Mouse (Mus musculus) bone marrow, adult 2 months (tissue): Measurements from ENCODE around the gene Enpp7. TPM values are rescaled to one million over a fixed set of nuclear protein-coding genes. Genes with fewer than 3 reads are reported as not detected.

Experiments
- H3K27ac ChIP-seq: fragments of 200-500 bp; 2 replicates; pipeline ENCODE4 v1.5.1; 2012; ENCODE audit warnings: low read depth, mild to moderate bottlenecking, control low read depth, inconsistent platforms, low read length; ENCODE audit not compliant: control insufficient read depth, poor library complexity, insufficient read depth
- H3K4me1 ChIP-seq: fragments of 200-500 bp; 2 replicates; pipeline ENCODE4 v1.6.1; 2011; ENCODE audit warnings: low read length; ENCODE audit not compliant: control insufficient read depth, insufficient read depth
- H3K4me3 ChIP-seq: fragments of 200-500 bp; replicated peaks from 2 replicates; pipeline ENCODE3; 2011; ENCODE audit warnings: mild to moderate bottlenecking, low read depth, low read length, control low read depth; ENCODE audit not compliant: control insufficient read depth
- CTCF ChIP-seq: fragments of 200-500 bp; IDR thresholded peaks from 2 replicates; pipeline ENCODE4 v1.5.1; 2011; ENCODE audit warnings: low read length, control low read depth; ENCODE audit not compliant: control insufficient read depth, insufficient read depth
- POLR2A ChIP-seq: fragments of 200-500 bp; IDR thresholded peaks from 2 replicates; pipeline ENCODE4 v1.6.1; 2011; ENCODE audit warnings: low read depth, mild to moderate bottlenecking, control low read depth, low read length, borderline replicate concordance; ENCODE audit not compliant: control insufficient read depth
- WGBS: fragments of 180-500 bp; shearing (Covaris S2); methylation state at CpG from one replicate; pipeline ENCODE4 v1.1.7; 2018; 5-methylcytosine and 5-hydroxymethylcytosine counted together
- polyA plus RNA-seq: library from polyadenylated mRNA; stranded (reverse); fragments of >200 nt; gene quantifications from 2 replicates; pipeline ENCODE4 v1.2.4, GENCODE M21; 2011; ENCODE audit warnings: low replicate concordance; ENCODE audit not compliant: missing spikeins, insufficient read depth, insufficient read length

Enpp7 gene
- polyA plus RNA-seq, 1 experiment, result not detected

- H3K4me3 ChIP-seq, result peak overlapping the region; percentile 40
- no peaks in the 10 kb centered on the region for H3K4me1 ChIP-seq
- WGBS, result 8% methylated on average over 42 of the region's 42 CpGs
- peak; percentile 19; the same call in 1 of the 2 replicates for TF ChIP-seq CTCF
- no peak for TF ChIP-seq POLR2A
- H3K27ac ChIP-seq, result no peak overlapping the region
Observed at GRCm38 (mm10) chr11:119022068-119022894, 34.3 kb downstream of the Enpp7 start.

- no peak for TF ChIP-seq CTCF
- under 1% methylated on average over 79 of the region's 99 CpGs for WGBS
- H3K4me1 ChIP-seq, result no peaks in the 10 kb centered on the region
- H3K27ac ChIP-seq, result no peak within 1 kb of the TSS
- peak within 1 kb of the TSS; percentile 43 for H3K4me3 ChIP-seq
Observed at GRCm38 (mm10) chr11:119022895-119023615, 35.1 kb downstream of the Enpp7 start, which contains the start of gene Cbx2. Cbx2 (plus strand) TSS chr11:119022962.

- no peak for TF ChIP-seq CTCF
- TF ChIP-seq POLR2A, result no peak
- WGBS, result 3% methylated on average over 15 of the region's 15 CpGs
- Histone ChIP-seq H3K4me3 (peak overlapping the region; percentile 43), H3K27ac (no peak overlapping the region), H3K4me1 (no peaks in the 10 kb centered on the region)
Observed at GRCm38 (mm10) chr11:119023616-119023980, 35.6 kb downstream of the Enpp7 start.

GRCm38 (mm10) chr11:119024260-119024659 is 36.3 kb downstream of the Enpp7 start:
- Histone ChIP-seq H3K27ac (no peak overlapping the region), H3K4me1 (no peaks in the 10 kb centered on the region), H3K4me3 (no peak overlapping the region)
- TF ChIP-seq CTCF, result no peak
- TF ChIP-seq POLR2A, result no peak
- 7% methylated on average over 7 of the region's 7 CpGs for WGBS

GRCm38 (mm10) chr11:119026203-119026602 is 38.2 kb downstream of the Enpp7 start:
- Histone ChIP-seq H3K4me3 (no peak overlapping the region), H3K4me1 (no peaks in the 10 kb centered on the region), H3K27ac (no peak overlapping the region)
- no peak for TF ChIP-seq POLR2A
- WGBS, result 76% methylated on average over 12 of the region's 12 CpGs

- no peaks in the 10 kb centered on the region for H3K4me1 ChIP-seq
- WGBS, result 3% methylated on average over 26 of the region's 26 CpGs
- TF ChIP-seq POLR2A (no peak), CTCF (peak; percentile 91)
- no peak overlapping the region for H3K27ac ChIP-seq
- no peak overlapping the region for H3K4me3 ChIP-seq
Observed at GRCm38 (mm10) chr11:119033874-119034558, 46.0 kb downstream of the Enpp7 start.

GRCm38 (mm10) chr11:119034635-119035034 is 46.6 kb downstream of the Enpp7 start:
- Histone ChIP-seq H3K4me3 (no peak overlapping the region), H3K27ac (no peak overlapping the region), H3K4me1 (no peaks in the 10 kb centered on the region)
- TF ChIP-seq POLR2A (no peak), CTCF (no peak)
- WGBS, result 18% methylated on average over 19 of the region's 19 CpGs

- TF ChIP-seq CTCF (no peak), POLR2A (no peak)
- Histone ChIP-seq H3K27ac (no peak overlapping the region), H3K4me1 (no peaks in the 10 kb centered on the region), H3K4me3 (no peak overlapping the region)
- WGBS, result 8% methylated on average over 21 of the region's 21 CpGs
Observed at GRCm38 (mm10) chr11:119035094-119035685, 47.2 kb downstream of the Enpp7 start.
